Mouse (Mus musculus) pancreas, adult 10 weeks (tissue): Measurements from ENCODE around the gene Olfr1176. TPM values are rescaled to one million over a fixed set of nuclear protein-coding genes. Genes with fewer than 3 reads are reported as not detected.

ENCODE experiments used
- polyA plus RNA-seq: library from polyadenylated mRNA; stranded (reverse); fragments of 350-450 nt; fragmentation: Illumina TruSeq; extraction: RNeasy Lipid Tissue Mini Kit (QIAGEN cat#74804); gene quantifications from one replicate; pipeline ENCODE4 v1.2.3, GENCODE M21; 2015; ENCODE audit warnings: low read depth, low replicate concordance; ENCODE audit not compliant: insufficient read depth

Gene Olfr1176
- polyA plus RNA-seq: not detected

DNA sequence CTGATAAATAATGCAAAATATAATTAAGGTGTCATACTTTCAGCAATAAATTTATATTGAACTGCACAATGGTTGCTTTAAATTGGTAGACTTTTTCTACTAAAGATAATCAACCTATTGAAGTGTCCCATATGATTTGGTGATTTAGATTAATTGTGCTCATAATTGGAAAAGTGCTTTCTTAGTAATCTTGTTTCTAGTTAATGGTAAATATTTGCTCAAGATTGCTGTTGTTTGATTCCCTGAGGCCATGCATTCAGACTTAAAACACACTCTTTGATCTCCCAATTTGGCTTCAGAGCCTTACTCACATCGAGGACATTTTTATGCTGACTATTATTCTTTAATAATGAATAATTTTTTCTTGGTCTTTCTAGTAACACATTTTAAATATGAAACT lies at the start of gene Olfr1176:
Gene Olfr1176 (plus strand): TSS at position 301 of the 400 bp plus-strand sequence.

GRCm38 (mm10) chr2:88315035-88315434 lies 21.5 kb upstream of the Olfr1176 start, which contains the start of gene Olfr1174-ps:
Gene Olfr1174-ps (minus strand): TSS chr2:88315135.

DNA sequence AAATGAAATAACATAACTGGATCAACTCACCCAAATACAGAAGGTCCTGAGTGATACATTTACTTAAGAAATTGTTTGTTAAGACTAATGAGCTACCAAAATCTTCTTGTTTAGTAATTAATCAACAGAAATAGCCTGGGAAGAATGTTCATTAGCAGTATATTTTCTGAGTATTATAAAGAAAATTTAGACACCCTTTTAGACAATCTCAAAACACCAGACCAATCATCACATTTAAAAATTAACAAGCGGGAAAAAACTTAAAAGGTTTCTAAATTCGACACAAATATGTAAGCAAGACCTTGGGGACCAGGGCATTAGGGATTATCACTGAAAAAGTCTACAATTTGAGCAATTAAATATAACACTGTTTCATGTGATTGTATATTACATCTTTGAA lies 9.4 kb upstream of the Olfr1176 start, which contains the start of gene Olfr1175-ps:
Gene Olfr1175-ps (minus strand): TSS at position 101 of the 400 bp plus-strand sequence.

GRCm38 (mm10) chr2:88346392-88346791 lies 9.9 kb downstream of the Olfr1176 start, which contains the start of gene Olfr1177-ps:
Gene Olfr1177-ps (minus strand): TSS chr2:88346492.

GRCm38 (mm10) chr2:88386762-88387161 lies 50.2 kb downstream of the Olfr1176 start, which contains the start of gene Olfr1178:
Gene Olfr1178 (plus strand): TSS chr2:88387062.

Other genes with a start within 250 kb of the Olfr1176 start
- not detected for gene Olfr1164, start 242.8 kb upstream of the Olfr1176 start, polyA plus RNA-seq
- gene Olfr1166, start 208.4 kb upstream of the Olfr1176 start, polyA plus RNA-seq: not detected
- not detected for gene Olfr1167, start 181.5 kb upstream of the Olfr1176 start, polyA plus RNA-seq
- gene Olfr1168, start 154.8 kb upstream of the Olfr1176 start, polyA plus RNA-seq: not detected
- not detected for gene Olfr1170, start 108.4 kb upstream of the Olfr1176 start, polyA plus RNA-seq
- not detected for gene Olfr1173, start 56.8 kb upstream of the Olfr1176 start, polyA plus RNA-seq
- not detected for gene Olfr1174-ps, start 21.6 kb upstream of the Olfr1176 start, polyA plus RNA-seq
- not detected for gene Olfr1175-ps, start 9.5 kb upstream of the Olfr1176 start, polyA plus RNA-seq
- not detected for gene Olfr1177-ps, start 9.8 kb downstream of the Olfr1176 start, polyA plus RNA-seq
- not detected for gene Olfr1178, start 50.3 kb downstream of the Olfr1176 start, polyA plus RNA-seq
- not detected for gene Olfr1179, start 69.7 kb downstream of the Olfr1176 start, polyA plus RNA-seq
- gene Olfr1180, start 82.4 kb downstream of the Olfr1176 start, polyA plus RNA-seq: not detected
- gene Olfr1181, start 89.5 kb downstream of the Olfr1176 start, polyA plus RNA-seq: not detected
- not detected for gene Gm13757, start 112.4 kb downstream of the Olfr1176 start, polyA plus RNA-seq
- not detected for gene Olfr1183, start 118.1 kb downstream of the Olfr1176 start, polyA plus RNA-seq
- not detected for gene Olfr1184, start 146.9 kb downstream of the Olfr1176 start, polyA plus RNA-seq
- gene Olfr1185-ps1, start 156.6 kb downstream of the Olfr1176 start, polyA plus RNA-seq: not detected
- gene Olfr1186, start 181.8 kb downstream of the Olfr1176 start, polyA plus RNA-seq: not detected
- gene Olfr1188, start 220.2 kb downstream of the Olfr1176 start, polyA plus RNA-seq: not detected
- gene Olfr1189, start 249.7 kb downstream of the Olfr1176 start, polyA plus RNA-seq: not detected